Mouse (Mus musculus) liver, embryonic 11.5 days (tissue): Measurements from ENCODE around the gene Xlr5a. TPM values are rescaled to one million over a fixed set of nuclear protein-coding genes. Genes with fewer than 3 reads are reported as not detected.
"Not testable (repeated sequence)": the region's sequence is repeated elsewhere in the genome, so short reads cannot be mapped to it uniquely, and the experiment has no call there.

Experiments
- ATAC-seq: fragments of 200-750 bp; cut with Nextera tagmentation; replicated peaks from 2 replicates; pipeline ENCODE4 v1.8.0; 2017; ENCODE audit warnings: moderate number of reproducible peaks, mild to moderate bottlenecking, moderate TSS enrichment, moderate library complexity; ENCODE audit not compliant: low FRiP score
- DNase-seq: peaks from one replicate; pipeline ENCODE4 v3.0.0-alpha.2; 2017; ENCODE audit warnings: low spot score
- H3K27ac ChIP-seq: fragments of 300-500 bp; sonication (generic); 2 replicates; pipeline ENCODE4 v1.5.1; 2014; ENCODE audit warnings: mild to moderate bottlenecking, low read depth, low read length, control low read depth
- H3K27me3 ChIP-seq: fragments of 300-500 bp; sonication (generic); replicated peaks from 2 replicates; pipeline ENCODE4 v1.6.1; 2014; ENCODE audit warnings: low read length, mixed read lengths; ENCODE audit not compliant: control insufficient read depth, insufficient read depth
- H3K36me3 ChIP-seq: fragments of 300-500 bp; sonication (generic); 2 replicates; pipeline ENCODE4 v1.6.1; 2014; ENCODE audit warnings: mild to moderate bottlenecking, low read length, moderate library complexity, mixed read lengths; ENCODE audit not compliant: control insufficient read depth, insufficient read depth
- H3K4me1 ChIP-seq: fragments of 300-500 bp; sonication (generic); replicated peaks from 2 replicates; pipeline ENCODE4 v1.6.1; 2014; ENCODE audit warnings: low read length, mixed read lengths; ENCODE audit not compliant: control insufficient read depth, insufficient read depth
- H3K4me2 ChIP-seq: fragments of 300-500 bp; sonication (generic); 2 replicates; pipeline ENCODE4 v1.6.1; 2014; ENCODE audit warnings: mild to moderate bottlenecking, control low read depth, moderate library complexity
- H3K4me3 ChIP-seq: fragments of 300-500 bp; sonication (generic); 2 replicates; pipeline ENCODE4 v1.5.1; 2014; ENCODE audit warnings: low read depth, low read length, control low read depth
- H3K9ac ChIP-seq: fragments of 300-500 bp; sonication (generic); 2 replicates; pipeline ENCODE4 v1.6.1; 2014; ENCODE audit warnings: low read depth, low read length, control low read depth
- H3K9me3 ChIP-seq: fragments of 300-500 bp; sonication (generic); 2 replicates; pipeline ENCODE4 v1.6.1; 2016; ENCODE audit warnings: low read length, inconsistent platforms, mixed read lengths; ENCODE audit not compliant: control insufficient read depth
- WGBS: fragments of 180-500 bp; shearing (Covaris S2); extraction: QIAGEN DNeasy Blood & Tissue Kit; methylation state at CpG from one replicate; pipeline ENCODE4 v1.1.7; 2014; 5-methylcytosine and 5-hydroxymethylcytosine counted together
- polyA plus RNA-seq: library from polyadenylated mRNA; unstranded; fragments of >200 nt; fragmentation: Nextera tagmentation; extraction: Ambion mirVana; gene quantifications from 2 replicates; pipeline ENCODE4 v1.2.1, GENCODE M21; 2014

Xlr5a gene
- not detected in 2 replicates for polyA plus RNA-seq

GRCm38 (mm10) chrX:73292876-73293275, at the start of gene Xlr5a, which contains the start of gene Xlr5c:
TSS of gene Xlr5a (minus strand) at chrX:73292976.
TSS of gene Xlr5c (minus strand) at chrX:73292976.
- not testable (repeated sequence) for H3K27me3 ChIP-seq, H3K4me2 ChIP-seq, ATAC-seq, H3K9me3 ChIP-seq, H3K4me3 ChIP-seq, DNase-seq, H3K27ac ChIP-seq, H3K4me1 ChIP-seq, H3K9ac ChIP-seq, H3K36me3 ChIP-seq
- WGBS = 80% methylated on average over 12 of the region's 17 CpGs

GRCm38 (mm10) chrX:73342483-73342895, 49.7 kb upstream of the Xlr5a start, which contains the start of gene Zfp275:
TSS of gene Zfp275 (plus strand) at chrX:73342621.
- Histone ChIP-seq H3K4me3 (peak within 1 kb of the TSS; percentile 65), H3K9me3 (no peaks in the 10 kb centered on the region), H3K9ac (peak within 1 kb of the TSS; percentile 71), H3K27me3 (peaks cover 3% of the 10 kb centered on the region), H3K4me2 (peak within 1 kb of the TSS; percentile 69), H3K36me3 (no peaks in the 10 kb centered on the region), H3K4me1 (peaks cover 7% of the 10 kb centered on the region; the same call in 1 of the 2 replicates), H3K27ac (no peak within 1 kb of the TSS)
- DNase-seq (peak; percentile 75), ATAC-seq (peak; percentile 93)
- 21% methylated on average over 37 of the region's 37 CpGs for WGBS

DNA sequence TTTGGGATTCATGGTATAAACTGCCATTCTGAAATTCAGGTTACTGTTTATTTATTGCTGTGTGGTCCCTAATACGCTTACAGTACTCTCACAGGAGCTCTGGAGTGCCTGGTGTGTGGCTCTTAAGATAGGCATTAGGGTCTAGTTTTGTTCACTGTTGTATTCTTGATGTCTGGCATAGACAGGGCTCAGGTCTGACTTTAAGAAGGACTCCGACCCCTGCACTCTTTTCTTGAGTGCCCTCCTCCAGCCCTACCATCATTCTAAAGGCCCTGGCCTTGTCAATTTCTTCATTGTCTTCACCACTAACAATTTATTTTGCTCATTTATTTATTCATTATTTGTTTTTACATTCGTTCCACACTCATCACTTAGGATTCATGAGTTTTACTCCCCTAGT, 49.3 kb upstream of the Xlr5a start:
- Histone ChIP-seq H3K4me2 (peak overlapping the region; percentile 69), H3K36me3 (no peaks in the 10 kb centered on the region), H3K4me1 (peaks cover 7% of the 10 kb centered on the region; the same call in 1 of the 2 replicates), H3K9ac (no peak overlapping the region), H3K4me3 (no peak overlapping the region), H3K27ac (no peak overlapping the region), H3K27me3 (peaks cover 3% of the 10 kb centered on the region), H3K9me3 (no peaks in the 10 kb centered on the region)
- ATAC-seq = no peak
- 37% methylated on average over 3 of the region's 3 CpGs for WGBS
- no peak for DNase-seq

DNA sequence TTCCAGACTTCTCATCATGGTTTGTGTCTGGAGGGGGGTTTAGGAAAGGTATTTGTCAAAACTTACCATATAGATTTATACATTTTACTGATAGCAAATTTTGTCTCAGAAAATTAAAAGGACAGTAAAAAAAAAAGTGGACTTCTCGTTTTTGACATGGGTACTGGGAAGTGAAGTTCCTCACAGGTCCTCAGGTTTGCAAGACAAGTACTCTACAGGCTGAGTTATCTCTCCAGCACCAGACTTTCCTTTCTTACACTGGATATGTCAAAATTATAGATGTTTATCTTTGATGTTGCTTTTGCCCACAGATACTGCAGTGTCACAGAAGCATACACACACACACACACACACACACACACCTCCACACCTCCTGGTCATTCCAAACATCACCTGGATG, 48.7 kb upstream of the Xlr5a start:
- no peaks in the 10 kb centered on the region for H3K36me3 ChIP-seq
- 32% methylated on average over 1 of the region's 1 CpGs for WGBS
- H3K4me2 ChIP-seq = no peak overlapping the region
- ATAC-seq = no peak
- H3K4me1 ChIP-seq = peaks cover 7% of the 10 kb centered on the region; the same call in 1 of the 2 replicates
- peaks cover 5% of the 10 kb centered on the region for H3K27me3 ChIP-seq
- no peak overlapping the region for H3K27ac ChIP-seq
- no peaks in the 10 kb centered on the region for H3K9me3 ChIP-seq
- no peak overlapping the region for H3K9ac ChIP-seq
- no peak overlapping the region for H3K4me3 ChIP-seq
- DNase-seq = no peak

GRCm38 (mm10) chrX:73336740-73337139, 44.0 kb upstream of the Xlr5a start, which contains the start of gene Gm45015:
TSS of gene Gm45015 (minus strand) at chrX:73336840.
- Histone ChIP-seq H3K4me2 (no peak within 1 kb of the TSS), H3K9me3 (no peaks in the 10 kb centered on the region), H3K9ac (no peak within 1 kb of the TSS), H3K27me3 (peaks cover 10% of the 10 kb centered on the region), H3K4me3 (no peak within 1 kb of the TSS), H3K27ac (no peak within 1 kb of the TSS), H3K36me3 (no peaks in the 10 kb centered on the region), H3K4me1 (no peaks in the 10 kb centered on the region)
- WGBS = 70% methylated on average over 4 of the region's 4 CpGs
- DNase-seq (no peak), ATAC-seq (no peak)

DNA sequence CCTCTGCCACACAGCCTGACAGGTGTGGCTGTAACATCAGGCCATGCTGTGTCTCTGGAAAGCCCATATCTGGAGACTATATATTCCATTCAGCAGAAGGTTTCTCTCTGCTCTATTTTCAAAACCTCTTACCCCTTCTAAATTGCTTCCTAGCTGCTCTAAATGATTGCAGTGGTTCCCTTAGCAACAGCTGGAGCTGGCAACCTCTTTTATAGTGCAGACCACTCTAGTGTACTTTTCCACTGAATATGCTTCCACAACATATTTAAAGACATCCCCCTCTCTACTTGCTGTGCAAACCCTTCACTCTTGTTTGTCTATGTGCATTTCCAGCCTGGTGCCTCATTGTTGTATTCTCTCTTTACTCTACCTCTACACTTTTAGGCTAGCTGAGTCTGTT, 40.8 kb upstream of the Xlr5a start:
- Histone ChIP-seq H3K36me3 (no peaks in the 10 kb centered on the region), H3K9me3 (no peaks in the 10 kb centered on the region), H3K4me1 (no peaks in the 10 kb centered on the region), H3K27me3 (peaks cover 10% of the 10 kb centered on the region), H3K27ac (no peak overlapping the region), H3K4me2 (no peak overlapping the region), H3K4me3 (no peak overlapping the region), H3K9ac (no peak overlapping the region)
- no peak for DNase-seq
- no peak for ATAC-seq

GRCm38 (mm10) chrX:73327215-73327614, 34.4 kb upstream of the Xlr5a start:
- ATAC-seq = no peak
- 68% methylated on average over 2 of the region's 2 CpGs for WGBS

GRCm38 (mm10) chrX:73321029-73321428, 28.3 kb upstream of the Xlr5a start:
- H3K4me3 ChIP-seq = no peak overlapping the region
- no peaks in the 10 kb centered on the region for H3K36me3 ChIP-seq
- no peaks in the 10 kb centered on the region for H3K4me1 ChIP-seq
- H3K4me2 ChIP-seq = no peak overlapping the region
- 77% methylated on average over 3 of the region's 3 CpGs for WGBS
- no peaks in the 10 kb centered on the region for H3K9me3 ChIP-seq
- ATAC-seq (no peak), DNase-seq (no peak)
- no peak overlapping the region for H3K27ac ChIP-seq
- H3K27me3 ChIP-seq = no peaks in the 10 kb centered on the region
- H3K9ac ChIP-seq = no peak overlapping the region

More at GRCm38 (mm10) chrX:73327215-73327614, 34.4 kb upstream of the Xlr5a start:
- H3K27ac ChIP-seq = no peak overlapping the region
- DNase-seq = no peak
- no peak overlapping the region for H3K9ac ChIP-seq
- H3K4me3 ChIP-seq = no peak overlapping the region
- H3K4me2 ChIP-seq = no peak overlapping the region
- no peaks in the 10 kb centered on the region for H3K36me3 ChIP-seq
- no peaks in the 10 kb centered on the region; the same call in 1 of the 2 replicates for H3K27me3 ChIP-seq
- H3K9me3 ChIP-seq = no peaks in the 10 kb centered on the region
- no peaks in the 10 kb centered on the region for H3K4me1 ChIP-seq

- Histone ChIP-seq H3K4me2 (no peak overlapping the region), H3K27ac (no peak overlapping the region), H3K36me3 (no peaks in the 10 kb centered on the region), H3K9ac (no peak overlapping the region), H3K4me1 (no peaks in the 10 kb centered on the region), H3K27me3 (no peaks in the 10 kb centered on the region), H3K4me3 (no peak overlapping the region), H3K9me3 (no peaks in the 10 kb centered on the region)
- ATAC-seq (no peak), DNase-seq (no peak)
- WGBS = 25% methylated on average over 3 of the region's 3 CpGs
Observed at GRCm38 (mm10) chrX:73312522-73312921, 19.7 kb upstream of the Xlr5a start.
